Mouse (Mus musculus): ENCODE measurements around the gene Pogz.

Gene Pogz

GRCm38 (mm10) chr3:94837183-94837890, at the start of gene Pogz:
Pogz (plus strand) TSS chr3:94837567.
- DNase-seq = peak; percentile 96

DNA sequence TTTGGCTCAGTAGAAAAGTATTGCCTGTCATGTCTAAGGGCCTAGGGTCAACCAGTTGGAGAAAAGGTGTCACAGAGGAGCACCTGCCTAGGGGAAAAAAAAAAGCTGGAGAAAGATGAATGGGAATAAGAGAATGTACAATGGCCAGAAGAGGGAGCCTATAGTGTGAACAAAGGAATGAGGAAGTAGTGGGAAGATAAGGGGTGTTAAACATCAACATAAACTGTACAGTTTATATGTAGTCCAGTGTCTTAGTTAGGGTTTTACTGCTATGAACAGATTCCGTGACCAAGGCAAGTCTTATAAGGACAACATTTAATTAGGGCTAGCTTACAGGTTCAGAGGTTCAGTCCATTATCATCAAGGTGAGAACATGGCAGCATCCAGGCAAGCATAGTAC, 48.3 kb upstream of the Pogz start:
- DNase-seq = no peak

GRCm38 (mm10) chr3:94789516-94789915, 47.9 kb upstream of the Pogz start:
- no peak for DNase-seq

- DNase-seq = no peak
Observed at GRCm38 (mm10) chr3:94792258-94792657, 45.1 kb upstream of the Pogz start.

DNA sequence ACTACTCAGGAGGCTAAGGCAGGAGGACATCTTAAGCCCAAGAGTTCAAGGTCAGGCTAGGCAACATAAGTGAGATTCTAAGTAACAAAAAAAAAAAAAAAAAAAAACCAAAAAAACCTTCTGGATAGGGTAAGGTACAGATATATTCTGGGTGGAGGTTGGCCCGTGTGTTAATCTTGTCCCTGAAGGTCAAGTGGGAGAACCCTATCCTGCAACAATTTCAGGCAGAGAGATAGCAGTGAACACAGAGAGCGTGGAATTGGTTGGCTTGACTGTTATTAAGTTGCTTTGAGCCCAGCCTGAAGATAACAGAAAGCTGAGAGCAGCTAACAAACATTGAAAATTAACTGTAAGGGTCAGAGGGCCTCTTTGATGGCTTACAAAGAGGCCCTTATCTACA, 43.7 kb upstream of the Pogz start:
- DNase-seq = no peak

DNA sequence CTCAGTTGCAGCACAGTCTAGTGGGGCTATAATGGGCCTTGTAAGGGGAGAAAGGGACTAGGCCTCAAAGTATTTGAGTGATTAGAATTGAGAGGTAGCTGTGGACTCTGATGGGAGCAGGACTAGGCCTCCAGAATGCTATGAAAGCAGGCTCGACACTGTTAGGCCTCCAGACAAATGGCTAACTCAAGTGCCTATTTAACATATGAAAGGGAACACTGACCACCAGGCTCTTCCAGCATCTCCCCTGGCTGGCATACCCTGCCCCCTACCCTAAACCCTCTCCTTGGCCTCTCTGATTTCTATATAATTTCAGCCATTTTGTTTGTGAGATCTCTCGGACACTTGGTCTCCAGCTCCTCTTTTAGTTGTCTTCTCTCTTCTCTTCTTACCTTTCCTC, 43.0 kb upstream of the Pogz start:
- no peak for DNase-seq

- no peak for DNase-seq
Observed at GRCm38 (mm10) chr3:94795596-94796140, 41.7 kb upstream of the Pogz start.

GRCm38 (mm10) chr3:94796181-94796580, 41.2 kb upstream of the Pogz start:
- no peak for DNase-seq

DNA sequence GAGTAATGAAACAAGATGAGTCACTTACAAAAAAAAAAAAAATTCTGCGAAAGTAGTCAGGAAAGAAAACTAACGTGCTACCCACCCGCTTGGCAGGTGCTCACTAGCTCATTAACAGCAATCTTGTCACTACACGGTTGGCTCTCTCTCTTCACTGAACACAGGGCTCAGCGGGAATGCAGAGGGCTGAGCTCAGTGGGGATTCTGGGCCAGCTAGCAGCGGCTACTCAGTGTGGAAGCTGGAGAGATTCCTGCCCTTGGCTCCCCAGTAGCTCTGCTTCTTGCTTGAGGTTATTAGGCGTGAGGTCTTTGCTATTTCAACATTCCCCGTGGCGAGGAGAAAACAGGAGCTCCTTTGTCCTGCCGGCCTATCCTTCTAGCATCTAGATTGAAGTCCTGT, 33.2 kb upstream of the Pogz start:
- no peak for DNase-seq

GRCm38 (mm10) chr3:94804976-94805375, 32.4 kb upstream of the Pogz start:
- DNase-seq = no peak

GRCm38 (mm10) chr3:94808296-94808695, 29.1 kb upstream of the Pogz start:
- DNase-seq = no peak

DNA sequence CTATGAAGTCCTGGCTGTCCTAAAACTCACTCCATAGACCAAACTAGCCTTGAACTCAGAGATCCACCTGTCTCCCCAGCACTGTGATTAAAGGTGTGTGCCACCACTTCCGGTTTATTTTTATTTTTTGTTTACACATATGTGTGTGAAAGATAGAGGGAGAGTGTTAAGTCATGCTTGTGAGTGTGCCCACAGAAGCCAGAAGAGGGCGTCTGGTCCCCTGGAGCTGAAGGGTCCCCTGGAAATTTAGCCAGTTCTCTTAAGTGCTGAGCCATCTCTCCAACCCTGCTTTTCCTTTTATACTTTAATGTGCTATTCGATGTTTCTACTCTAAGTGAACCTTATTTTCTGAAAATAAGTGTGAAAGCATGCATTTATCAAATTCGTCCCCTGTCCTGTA, 25.7 kb upstream of the Pogz start:
- DNase-seq = peak; percentile 29 to 36

- no peak for DNase-seq
Observed at GRCm38 (mm10) chr3:94813651-94814050, 23.7 kb upstream of the Pogz start.

DNA sequence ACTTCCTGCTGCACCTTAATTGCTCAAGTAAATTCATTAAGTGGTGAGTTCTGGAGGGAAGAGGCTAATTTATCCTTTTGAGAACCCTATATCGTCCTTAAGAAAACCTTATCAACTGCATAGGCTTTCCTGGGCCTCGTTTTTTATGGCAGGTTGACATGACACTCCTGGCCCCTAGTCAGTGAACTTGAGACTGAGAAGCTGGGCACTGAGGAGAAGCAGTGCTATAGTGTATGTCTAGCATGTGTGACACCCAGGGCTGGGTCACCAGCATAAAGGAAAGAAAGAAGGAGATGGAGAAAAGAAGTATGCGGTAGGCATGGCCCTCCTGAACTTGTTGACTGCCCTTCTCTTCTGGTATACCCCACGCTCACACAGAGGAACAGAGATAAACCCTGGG, 23.3 kb upstream of the Pogz start:
- no peak for DNase-seq

DNA sequence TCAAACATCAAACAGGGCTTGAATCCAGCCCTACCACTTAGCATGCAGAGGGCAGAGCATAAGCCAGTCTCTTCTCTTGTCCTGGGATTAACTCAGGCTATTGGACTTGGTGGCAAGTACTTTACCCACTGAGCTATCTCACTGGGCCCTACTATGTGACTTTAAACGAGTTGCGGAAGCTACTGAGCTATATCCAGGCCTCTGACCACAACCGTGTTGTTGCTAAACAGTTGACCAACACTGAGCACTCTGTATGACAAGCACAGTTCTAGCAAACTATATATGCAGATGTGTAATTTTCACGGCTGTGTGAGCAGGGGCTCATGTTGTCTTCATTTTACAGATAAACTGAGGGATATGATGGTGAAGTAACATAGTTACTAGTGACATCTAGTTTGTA, 22.7 kb upstream of the Pogz start:
- DNase-seq = no peak

- peak; percentile 6 for DNase-seq
Observed at GRCm38 (mm10) chr3:94815603-94816002, 21.8 kb upstream of the Pogz start.

DNA sequence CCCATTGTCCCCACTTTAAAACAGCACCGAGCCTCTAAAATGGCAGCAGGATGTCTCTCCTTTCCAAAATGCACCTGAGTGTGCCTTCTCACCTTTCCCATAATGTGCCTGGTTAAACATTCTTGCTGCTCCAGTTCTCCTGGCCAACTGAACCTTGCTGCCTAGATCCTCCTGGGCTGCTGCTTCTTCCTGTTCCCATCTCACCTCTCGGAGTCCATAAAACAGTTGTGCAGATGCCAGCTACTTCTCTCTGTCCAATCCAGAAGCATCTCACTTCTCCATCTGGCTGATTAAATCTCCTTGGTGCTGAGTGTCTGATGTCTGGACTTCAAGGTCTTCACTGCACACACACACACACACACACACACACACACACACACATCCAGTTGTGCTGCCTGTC, 19.6 kb upstream of the Pogz start:
- no peak for DNase-seq

DNA sequence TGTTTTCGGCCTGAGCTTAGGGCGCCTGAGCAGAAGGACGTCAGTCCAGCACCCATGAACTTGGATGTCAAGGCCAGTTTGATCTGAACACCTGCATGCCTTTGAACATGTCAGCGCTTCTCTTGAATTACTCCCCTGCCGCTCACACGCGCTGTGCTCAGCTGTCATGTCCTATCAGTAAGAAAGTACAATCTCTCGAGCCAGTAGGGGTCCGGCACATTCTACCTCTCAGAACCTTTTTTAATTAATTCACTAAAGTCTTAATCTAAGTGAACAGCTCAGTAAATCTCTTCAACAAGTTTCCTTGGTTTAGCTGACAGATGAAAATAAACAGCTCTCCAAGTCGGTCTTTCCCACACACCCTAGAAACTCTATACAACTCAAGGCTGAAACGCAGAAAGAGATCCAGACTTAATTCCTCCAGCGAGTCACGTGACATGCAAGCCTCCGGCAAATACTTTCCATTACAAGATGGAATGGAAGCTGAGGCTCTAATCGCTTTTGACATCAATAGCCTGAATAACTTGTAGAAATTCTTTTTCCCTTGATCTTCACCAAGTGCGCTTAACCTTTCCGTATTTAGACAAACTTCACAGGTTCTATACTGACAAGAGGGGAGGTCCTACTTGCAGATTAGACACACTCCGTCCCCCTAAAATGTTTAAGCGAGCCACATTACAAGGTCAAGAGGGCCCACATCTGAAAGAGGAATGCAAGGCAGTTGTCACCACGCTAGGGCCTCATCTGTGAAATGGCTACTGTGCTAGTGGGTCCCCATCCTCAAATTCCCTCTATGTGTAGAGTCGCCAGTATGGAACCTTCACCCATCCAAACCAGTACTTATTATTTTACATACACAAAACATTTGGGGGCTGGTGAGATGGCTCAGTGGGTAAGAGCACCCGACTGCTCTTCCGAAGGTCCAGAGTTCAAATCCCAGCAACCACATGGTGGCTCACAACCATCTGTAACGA, 17.6 kb upstream of the Pogz start:
- DNase-seq = no peak

DNA sequence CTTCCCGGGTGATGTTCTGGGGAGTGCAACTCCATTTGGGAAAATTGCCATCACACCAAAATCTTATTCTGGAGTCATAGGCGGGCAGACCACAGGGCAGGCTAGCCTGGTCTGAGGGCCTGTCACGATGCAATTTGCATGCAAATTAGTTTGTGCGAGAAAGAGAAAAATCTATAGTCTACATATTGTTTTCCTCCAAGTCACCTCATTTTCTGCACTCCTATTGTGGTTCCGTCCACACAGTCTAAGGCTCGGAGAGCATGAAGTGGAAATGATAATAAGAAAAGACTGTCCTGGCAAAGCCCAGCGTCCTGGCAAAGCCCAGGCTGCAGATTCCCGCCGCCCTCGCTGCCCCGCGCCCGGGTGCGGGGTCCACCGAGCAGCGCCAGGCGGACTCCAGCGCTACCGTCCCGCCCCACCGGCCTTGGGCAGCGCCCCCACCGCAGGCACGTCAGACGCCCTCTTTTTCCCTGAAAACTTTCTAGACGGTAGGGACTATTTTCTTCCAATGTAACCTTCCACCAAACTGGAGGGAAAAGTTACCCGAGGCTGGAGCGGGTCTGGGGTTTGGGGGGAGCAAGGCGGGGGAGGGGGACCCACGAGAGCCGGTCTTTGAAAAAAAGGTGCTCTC, 16.2 kb upstream of the Pogz start:
- peak; percentile 8 to 17 for DNase-seq

DNA sequence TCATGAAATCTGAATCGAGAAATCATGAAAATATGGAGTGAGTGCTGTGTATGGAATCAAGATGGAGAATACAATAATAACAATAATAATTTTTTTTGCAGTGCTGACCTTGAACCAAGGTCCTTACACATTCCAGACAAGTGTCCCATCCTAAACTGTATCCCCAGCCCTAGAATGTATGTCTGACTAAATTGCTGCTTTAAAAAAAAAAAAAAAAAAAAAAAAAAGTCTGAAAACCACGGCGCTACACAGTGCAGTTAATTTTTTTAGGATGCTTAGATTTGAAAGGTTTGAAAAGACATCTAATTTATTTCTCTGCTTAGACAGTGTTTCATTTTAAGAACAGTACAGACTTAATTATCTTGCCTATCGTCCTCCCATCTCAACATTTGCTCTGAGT, 15.3 kb upstream of the Pogz start:
- no peak for DNase-seq

- DNase-seq = no peak
Observed at GRCm38 (mm10) chr3:94824110-94824509, 13.3 kb upstream of the Pogz start.

DNA sequence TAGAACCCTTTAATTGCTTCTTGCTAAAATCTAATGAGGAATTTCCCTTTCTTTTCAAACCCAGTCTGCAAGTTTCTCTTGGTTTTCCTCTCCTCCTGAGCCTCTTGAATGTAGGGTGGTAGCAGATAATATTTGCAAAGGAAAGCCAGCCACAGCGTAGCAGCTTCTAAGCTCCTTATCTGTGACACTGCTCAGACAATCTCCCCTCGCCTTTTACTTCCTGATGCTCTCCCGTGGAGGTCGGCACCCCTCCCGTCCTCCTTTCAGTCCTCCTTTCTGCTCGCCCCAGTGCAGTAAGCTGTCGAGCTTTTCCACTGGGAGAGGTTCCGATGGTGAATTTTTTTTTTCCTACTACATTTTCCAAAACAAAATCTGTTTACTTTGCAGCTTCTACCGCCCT, 5.3 kb upstream of the Pogz start:
- no peak for DNase-seq

- DNase-seq = no peak
Observed at GRCm38 (mm10) chr3:94832701-94833100, 4.7 kb upstream of the Pogz start.

All from B cell, adult 2 months (primary cell).